Mouse (Mus musculus): ENCODE data around the gene Pp2d1. TPM values are rescaled to one million over a fixed set of nuclear protein-coding genes. Genes with fewer than 3 reads are reported as not detected.
"Not testable (repeated sequence)": the region's sequence is repeated elsewhere in the genome, so short reads cannot be mapped to it uniquely, and the experiment has no call there.

Pp2d1 gene
- polyA plus RNA-seq, 1 experiment from 2014 or later, result 0.65 TPM

DNA sequence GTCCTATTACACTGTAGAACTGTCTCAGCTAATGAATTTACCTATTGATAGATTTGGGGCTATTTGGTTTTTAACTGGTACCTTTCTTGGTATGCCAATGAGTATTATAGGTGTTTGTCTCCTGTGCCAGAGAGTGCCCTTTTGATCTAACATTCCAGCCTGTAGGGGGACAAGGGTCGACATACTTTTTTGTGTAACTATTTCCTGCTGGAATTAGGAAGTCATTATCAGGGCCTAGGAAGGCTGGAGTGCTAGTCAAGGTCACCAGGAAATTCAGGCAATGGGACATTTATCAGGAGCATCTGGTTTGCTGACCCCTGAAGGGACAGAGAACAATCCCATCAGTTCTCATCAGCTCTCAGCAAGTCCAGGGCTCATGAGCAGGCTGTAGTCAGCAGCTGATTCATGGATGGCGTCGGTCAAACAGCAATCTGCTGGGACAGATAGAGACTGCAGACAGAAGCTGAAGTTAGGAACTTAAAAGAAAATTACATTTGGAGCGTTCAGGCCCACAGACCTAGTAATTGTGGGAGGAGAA is 33.8 kb upstream of the Pp2d1 start:
- Histone ChIP-seq H3K27ac (no peak overlapping the region), H3K4me1 (peaks cover 21% of the 10 kb centered on the region), H3K9me3 (no peaks in the 10 kb centered on the region), H3K27me3 (replicated peaks) (no peaks in the 10 kb centered on the region), H3K9ac (no peak overlapping the region), H3K36me3 (replicated peaks) (no peaks in the 10 kb centered on the region), H3K4me3 (no peak overlapping the region), H3K4me2 (no peak overlapping the region)
- no peak for ATAC-seq (replicated peaks)
- 81% methylated on average over 4 of the region's 4 CpGs for WGBS

DNA sequence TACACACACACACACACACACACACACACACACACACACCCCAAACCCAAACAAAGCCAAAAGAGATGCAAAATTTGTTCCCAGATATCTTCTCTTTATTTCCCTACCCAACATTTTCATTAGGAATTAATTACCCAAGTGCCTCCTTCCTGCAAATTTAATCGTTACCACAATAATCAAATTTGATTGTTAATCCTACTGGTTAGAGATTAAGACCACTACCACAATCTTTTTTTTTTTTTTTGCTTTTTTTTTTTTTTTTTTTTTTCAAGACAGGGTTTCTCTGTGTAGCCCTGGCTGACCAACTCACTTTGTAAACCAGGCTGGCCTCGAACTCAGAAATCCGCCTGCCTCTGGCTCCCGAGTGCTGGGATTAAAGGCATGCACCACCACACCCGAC is 31.7 kb upstream of the Pp2d1 start:
- H3K27ac ChIP-seq; H3K4me3 ChIP-seq; ATAC-seq (replicated peaks); H3K27me3 ChIP-seq (replicated peaks); H3K4me2 ChIP-seq; H3K9me3 ChIP-seq; H3K9ac ChIP-seq; H3K36me3 ChIP-seq (replicated peaks): not testable (repeated sequence)
- 87% methylated on average over 5 of the region's 5 CpGs for WGBS
- peaks cover 26% of the 10 kb centered on the region for H3K4me1 ChIP-seq

DNA sequence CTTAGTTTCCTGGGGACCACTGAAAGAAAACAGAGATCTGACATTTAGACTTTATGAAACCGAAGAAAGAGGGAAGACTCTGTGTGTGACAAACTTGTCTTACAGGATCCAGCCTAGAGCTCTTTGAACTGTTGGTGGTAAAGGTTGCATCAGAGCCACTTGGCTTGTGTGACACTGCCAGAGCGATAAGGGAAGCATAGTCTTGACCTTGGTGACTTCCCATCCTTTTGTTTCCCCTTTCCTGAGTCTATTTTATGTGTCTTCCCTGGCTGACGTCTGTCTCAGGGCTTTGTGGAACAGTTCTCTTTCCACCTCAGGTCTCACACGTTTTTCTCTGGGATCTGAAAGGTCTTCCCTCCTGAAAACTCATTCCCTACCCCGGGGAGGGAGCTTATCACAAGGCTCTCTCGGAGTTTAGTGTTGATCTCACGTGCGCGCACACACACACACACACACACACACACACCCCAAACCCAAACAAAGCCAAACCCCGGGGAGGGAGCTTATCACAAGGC is 31.2 kb upstream of the Pp2d1 start:
- H3K4me2 ChIP-seq, result no peak overlapping the region
- no peak for ATAC-seq (replicated peaks)
- 31% methylated on average over 10 of the region's 10 CpGs for WGBS
- H3K27me3 ChIP-seq (replicated peaks), result no peaks in the 10 kb centered on the region
- no peak overlapping the region for H3K9ac ChIP-seq
- H3K4me3 ChIP-seq, result no peak overlapping the region
- no peaks in the 10 kb centered on the region for H3K36me3 ChIP-seq (replicated peaks)
- no peak overlapping the region for H3K27ac ChIP-seq
- peaks cover 28% of the 10 kb centered on the region for H3K4me1 ChIP-seq
- H3K9me3 ChIP-seq, result no peaks in the 10 kb centered on the region

DNA sequence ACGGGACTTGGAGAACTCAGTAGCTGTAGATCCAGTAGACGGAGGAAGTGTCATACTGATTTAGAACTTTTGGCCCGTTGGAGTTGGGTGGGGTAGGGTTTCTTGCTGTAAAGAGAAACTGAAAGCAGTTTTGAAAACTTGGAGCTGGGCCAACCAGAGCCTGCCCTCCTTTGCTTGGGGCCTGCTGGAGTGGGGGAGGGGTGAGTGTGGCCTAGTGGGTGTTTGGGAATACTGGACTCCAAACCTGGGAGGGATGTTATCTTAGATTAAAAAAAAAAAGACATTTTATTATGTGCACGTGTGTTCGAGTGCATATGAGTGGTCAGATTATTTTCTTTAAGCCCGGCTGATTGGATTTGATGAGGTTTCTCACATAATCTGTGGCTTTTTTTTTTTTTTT is 30.6 kb upstream of the Pp2d1 start:
- 0 out of 2 replicates have a peak overlapping the region, but pooled peaks have one; percentile 3 for H3K4me3 ChIP-seq
- no peaks in the 10 kb centered on the region for H3K36me3 ChIP-seq (replicated peaks)
- H3K27me3 ChIP-seq (replicated peaks), result no peaks in the 10 kb centered on the region
- H3K9ac ChIP-seq, result no peak overlapping the region
- peaks cover 28% of the 10 kb centered on the region for H3K4me1 ChIP-seq
- no peak for ATAC-seq (replicated peaks)
- H3K4me2 ChIP-seq, result peak overlapping the region; percentile 14
- no peaks in the 10 kb centered on the region for H3K9me3 ChIP-seq
- 40% methylated on average over 6 of the region's 6 CpGs for WGBS
- H3K27ac ChIP-seq, result no peak overlapping the region; the same call in 1 of the 2 replicates

DNA sequence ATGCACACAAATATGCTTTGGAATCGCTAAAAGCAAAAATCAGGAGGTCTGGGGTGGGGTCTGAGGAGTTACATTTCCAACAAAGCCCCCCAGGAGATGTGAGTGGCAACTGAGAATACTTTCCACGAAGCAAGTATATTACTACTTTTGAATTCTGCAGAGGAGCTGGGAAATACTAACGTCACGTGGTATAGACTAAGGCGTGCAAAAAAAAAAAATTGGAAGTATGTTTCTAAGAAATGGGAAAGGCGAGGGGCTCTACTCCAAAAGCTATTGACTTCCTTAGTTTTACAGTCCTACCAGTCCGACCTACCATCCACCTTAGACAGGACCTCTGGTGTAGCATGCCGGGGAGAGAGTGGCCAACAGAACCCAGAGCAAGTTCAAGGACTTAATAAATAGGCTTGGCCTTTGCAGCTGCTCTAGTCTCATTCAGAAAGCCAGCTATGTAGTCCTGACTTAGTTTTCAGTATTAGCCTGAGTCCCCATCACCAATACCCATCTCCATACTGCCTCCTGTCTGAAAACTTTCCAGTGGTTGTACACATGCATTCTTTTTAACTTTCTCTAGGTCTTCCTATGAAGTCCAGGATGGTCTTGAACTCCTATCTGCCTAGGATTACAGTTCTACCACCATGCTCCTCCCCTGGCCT is 29.6 kb upstream of the Pp2d1 start:
- no peaks in the 10 kb centered on the region for H3K9me3 ChIP-seq
- peak overlapping the region; percentile 95 for H3K27ac ChIP-seq
- H3K4me3 ChIP-seq, result peak overlapping the region; percentile 95
- WGBS, result 28% methylated on average over 8 of the region's 8 CpGs
- peaks cover 28% of the 10 kb centered on the region for H3K4me1 ChIP-seq
- peak overlapping the region; percentile 85 for H3K4me2 ChIP-seq
- H3K27me3 ChIP-seq (replicated peaks), result no peaks in the 10 kb centered on the region
- no peaks in the 10 kb centered on the region for H3K36me3 ChIP-seq (replicated peaks)
- no peak for ATAC-seq (replicated peaks)
- peak overlapping the region; percentile 91 for H3K9ac ChIP-seq

DNA sequence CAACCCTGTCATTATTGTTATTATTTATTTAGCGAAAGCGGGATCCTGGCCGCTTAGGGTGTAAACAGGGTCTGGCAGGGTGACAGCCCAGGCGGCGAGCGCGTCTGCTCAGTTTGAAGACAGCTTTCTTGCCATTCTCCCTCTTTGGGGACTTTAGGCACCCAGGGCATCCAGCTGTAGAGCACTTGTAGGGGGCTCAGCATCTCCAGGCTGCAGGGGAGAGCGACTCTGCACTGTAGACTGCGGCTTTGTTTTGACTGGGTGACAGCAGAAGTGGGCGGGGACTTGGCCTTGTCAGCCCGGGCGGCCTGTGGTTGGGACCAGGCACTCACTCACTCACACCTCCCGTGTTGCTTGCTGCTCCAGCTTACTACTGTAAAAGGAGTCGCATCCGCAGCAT is 28.9 kb upstream of the Pp2d1 start:
- peak overlapping the region; percentile 91 for H3K9ac ChIP-seq
- H3K4me3 ChIP-seq, result peak overlapping the region; percentile 95
- peak overlapping the region; percentile 85 for H3K4me2 ChIP-seq
- H3K27me3 ChIP-seq (replicated peaks), result no peaks in the 10 kb centered on the region
- WGBS, result under 1% methylated on average over 15 of the region's 15 CpGs
- H3K4me1 ChIP-seq, result peaks cover 28% of the 10 kb centered on the region
- no peaks in the 10 kb centered on the region for H3K9me3 ChIP-seq
- no peaks in the 10 kb centered on the region for H3K36me3 ChIP-seq (replicated peaks)
- peak overlapping the region; percentile 95 for H3K27ac ChIP-seq
- ATAC-seq (replicated peaks), result peak; percentile 92

DNA sequence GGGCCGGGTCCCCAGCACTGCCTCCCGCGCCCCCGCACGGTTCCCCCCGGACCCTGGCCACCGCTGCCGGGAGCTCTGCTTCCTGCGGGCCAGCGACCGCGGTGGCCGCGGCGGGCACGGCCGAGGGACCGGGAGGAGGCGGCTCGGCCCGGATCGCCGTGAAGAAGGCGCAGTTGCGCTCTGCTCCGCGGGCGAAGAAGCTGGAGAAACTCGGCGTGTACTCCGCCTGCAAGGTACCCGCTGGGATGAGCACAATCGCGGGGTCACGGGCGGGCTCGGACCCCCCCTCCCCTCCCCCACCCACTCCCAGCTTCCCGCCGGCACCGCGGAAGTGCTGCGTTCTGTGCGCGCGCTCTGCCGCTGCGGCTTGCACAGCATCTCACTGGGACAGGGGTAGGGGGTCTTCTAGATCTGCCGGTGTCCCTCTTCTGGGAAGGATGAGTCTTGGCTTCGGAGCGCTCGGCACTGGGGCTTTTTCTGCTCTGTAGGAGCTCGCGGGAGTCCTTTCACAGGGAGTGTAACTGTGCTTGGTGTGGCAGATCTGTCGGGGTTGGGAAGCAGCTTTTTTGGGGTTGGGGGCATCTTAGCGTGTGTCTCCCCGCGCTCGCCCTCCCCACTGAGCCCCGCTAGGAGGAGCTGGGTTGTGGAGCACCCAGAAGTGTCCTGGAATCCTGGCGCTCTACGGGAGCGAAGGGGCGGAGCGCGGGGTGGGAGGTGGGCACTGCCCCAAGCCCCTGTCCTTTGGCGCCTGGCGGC is 28.3 kb upstream of the Pp2d1 start:
- peak; percentile 77 for ATAC-seq (replicated peaks)
- Histone ChIP-seq H3K9me3 (no peaks in the 10 kb centered on the region), H3K4me2 (peak overlapping the region; percentile 85), H3K27me3 (replicated peaks) (no peaks in the 10 kb centered on the region), H3K36me3 (replicated peaks) (no peaks in the 10 kb centered on the region), H3K4me3 (peak overlapping the region; percentile 95), H3K9ac (peak overlapping the region; percentile 91), H3K27ac (peak overlapping the region; percentile 95), H3K4me1 (peaks cover 28% of the 10 kb centered on the region)
- WGBS, result under 1% methylated on average over 65 of the region's 67 CpGs

DNA sequence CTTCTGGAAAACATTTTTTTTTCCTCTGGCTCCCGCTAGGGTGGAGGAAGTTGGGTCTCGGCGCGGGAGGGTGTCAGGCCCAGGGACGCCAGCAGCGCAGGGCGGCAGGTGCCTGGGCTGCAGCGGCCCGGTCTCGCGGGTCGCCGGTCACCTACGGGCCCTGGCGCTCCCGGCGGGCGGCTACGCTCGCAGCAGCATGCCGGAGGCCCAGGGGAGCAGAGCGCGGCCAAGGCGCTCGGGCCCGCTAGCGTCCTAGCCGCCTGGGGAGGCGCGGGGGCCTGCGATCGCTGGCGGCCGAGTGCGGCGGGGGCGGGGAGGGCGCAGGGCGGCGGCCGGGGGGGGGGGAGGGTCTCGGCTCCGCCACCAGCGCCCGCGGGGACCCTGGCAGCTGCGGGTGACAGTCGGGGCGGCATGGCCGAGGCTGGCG is 27.7 kb upstream of the Pp2d1 start:
- H3K27me3 ChIP-seq (replicated peaks), result no peaks in the 10 kb centered on the region

DNA sequence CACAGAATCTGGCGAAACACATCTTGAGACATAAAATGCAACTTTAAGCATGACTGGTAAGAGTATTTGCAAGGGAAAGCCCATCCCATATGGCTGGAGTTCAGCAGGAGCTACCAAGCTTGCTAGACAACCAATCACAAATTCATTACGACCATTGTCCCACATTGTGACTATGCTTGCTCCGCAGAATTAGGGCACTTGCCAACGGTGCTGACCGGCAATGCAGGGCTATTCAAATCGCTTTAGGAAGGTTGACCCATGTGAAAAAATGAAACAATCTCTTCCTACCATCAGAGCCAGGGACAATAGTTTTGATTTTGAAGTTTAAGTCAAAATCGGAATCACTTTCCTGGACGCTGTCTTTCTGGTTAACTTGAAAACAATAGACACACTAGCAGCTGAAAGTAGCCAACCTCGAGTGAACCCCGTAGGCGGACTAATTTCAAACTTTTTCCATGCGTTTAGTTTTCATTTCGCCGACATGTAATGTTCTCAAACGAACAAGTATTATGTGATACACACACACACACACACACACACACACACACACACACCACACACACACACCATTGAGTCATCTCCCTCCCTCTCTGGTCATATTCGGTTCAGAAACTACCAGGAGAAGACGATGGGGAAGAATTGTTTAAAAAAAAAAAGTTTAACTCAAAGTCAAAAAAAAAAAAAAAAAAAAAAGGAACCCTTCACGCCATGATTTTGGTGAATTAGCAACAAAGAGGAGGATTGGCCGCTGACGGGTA is 27.1 kb upstream of the Pp2d1 start, which contains the start of gene Kat2b:
TSS of gene Kat2b (plus strand) at position 701 of the 758 bp plus-strand sequence.
- 0 out of 2 replicates have a peak, but pooled peaks have one; percentile 14 for ATAC-seq (replicated peaks)
- peak within 1 kb of the TSS; percentile 91 for H3K9ac ChIP-seq
- H3K4me1 ChIP-seq, result peaks cover 28% of the 10 kb centered on the region
- peak within 1 kb of the TSS; percentile 95 for H3K4me3 ChIP-seq
- no peaks in the 10 kb centered on the region for H3K9me3 ChIP-seq
- WGBS, result 2% methylated on average over 20 of the region's 20 CpGs
- peak within 1 kb of the TSS; percentile 95 for H3K27ac ChIP-seq
- H3K36me3 ChIP-seq (replicated peaks), result no peaks in the 10 kb centered on the region
- no peaks in the 10 kb centered on the region for H3K27me3 ChIP-seq (replicated peaks)
- H3K4me2 ChIP-seq, result peak within 1 kb of the TSS; percentile 85

More for the DNA sequence above, 27.7 kb upstream of the Pp2d1 start:
- H3K36me3 ChIP-seq (replicated peaks), result no peaks in the 10 kb centered on the region
- WGBS, result 0% methylated on average over 33 of the region's 51 CpGs
- H3K4me2 ChIP-seq, result peak overlapping the region; percentile 85
- peak overlapping the region; percentile 95 for H3K4me3 ChIP-seq
- H3K4me1 ChIP-seq, result peaks cover 28% of the 10 kb centered on the region
- peak; percentile 73 for ATAC-seq (replicated peaks)
- H3K27ac ChIP-seq, result peak overlapping the region; percentile 95
- no peaks in the 10 kb centered on the region for H3K9me3 ChIP-seq
- H3K9ac ChIP-seq, result peak overlapping the region; percentile 91

DNA sequence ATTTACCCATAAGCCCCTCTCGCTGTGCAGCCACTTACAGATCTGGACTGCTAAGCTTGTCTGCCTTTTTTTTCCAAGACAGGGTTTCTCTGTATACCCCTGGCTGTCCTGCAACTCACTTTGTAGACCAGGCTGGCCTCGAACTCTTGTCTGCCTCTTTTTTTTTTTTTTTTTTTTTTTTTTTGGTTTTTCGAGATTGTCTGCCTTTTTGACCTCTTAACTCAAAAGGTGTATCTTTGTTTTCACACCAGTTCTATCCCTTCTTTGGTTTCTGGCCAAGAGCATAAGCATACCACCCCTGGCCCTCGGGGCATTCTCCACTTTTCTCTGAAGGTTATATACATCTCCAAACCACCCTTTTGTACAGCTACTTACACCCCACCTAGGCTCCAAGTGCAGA is 25.6 kb upstream of the Pp2d1 start:
- H3K27ac ChIP-seq, result no peak overlapping the region
- H3K4me3 ChIP-seq, result no peak overlapping the region
- H3K36me3 ChIP-seq (replicated peaks), result no peaks in the 10 kb centered on the region
- no peak overlapping the region for H3K4me2 ChIP-seq
- H3K9ac ChIP-seq, result no peak overlapping the region
- WGBS, result 94% methylated on average over 4 of the region's 4 CpGs
- H3K27me3 ChIP-seq (replicated peaks), result no peaks in the 10 kb centered on the region
- H3K4me1 ChIP-seq, result peaks cover 22% of the 10 kb centered on the region
- no peak for ATAC-seq (replicated peaks)
- H3K9me3 ChIP-seq, result no peaks in the 10 kb centered on the region

DNA sequence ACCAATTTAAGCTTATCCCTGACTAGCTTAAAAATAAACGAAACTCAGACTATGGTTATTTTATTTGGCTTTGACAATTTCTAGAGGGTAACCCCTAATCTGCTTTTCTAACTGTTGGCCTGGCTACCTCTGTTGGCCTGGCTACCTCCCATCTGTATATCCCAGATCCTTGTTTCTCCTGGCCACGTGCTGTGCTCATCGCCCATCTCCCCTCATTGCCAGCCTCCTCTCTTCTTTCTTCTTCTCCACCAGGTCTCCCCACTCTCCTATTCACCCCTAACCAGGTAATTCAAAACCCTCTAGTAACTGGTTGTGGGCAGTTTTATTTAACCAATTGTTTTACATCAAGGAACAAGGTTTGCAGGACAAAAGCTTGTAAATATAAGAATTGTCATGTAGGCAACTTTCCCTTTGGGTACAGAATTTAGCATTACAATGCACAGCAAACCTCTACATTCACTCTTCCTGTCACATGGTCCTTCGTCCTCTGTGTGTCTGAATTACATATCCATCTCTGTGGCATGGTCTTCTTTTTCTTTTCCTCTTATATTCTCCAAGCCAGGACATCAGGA is 22.3 kb upstream of the Pp2d1 start:
- ATAC-seq (replicated peaks), result no peak
- no peaks in the 10 kb centered on the region for H3K36me3 ChIP-seq (replicated peaks)
- no peak overlapping the region for H3K4me3 ChIP-seq
- no peaks in the 10 kb centered on the region for H3K9me3 ChIP-seq
- H3K27ac ChIP-seq, result no peak overlapping the region
- 77% methylated on average over 4 of the region's 4 CpGs for WGBS
- H3K9ac ChIP-seq, result no peak overlapping the region
- no peak overlapping the region for H3K4me2 ChIP-seq
- H3K4me1 ChIP-seq, result peaks cover 6% of the 10 kb centered on the region
- no peaks in the 10 kb centered on the region for H3K27me3 ChIP-seq (replicated peaks)

All from midbrain, embryonic 15.5 days (tissue).